19 mouse cellular contexts compared by ENCODE assay signal in the genomic region with DNA sequence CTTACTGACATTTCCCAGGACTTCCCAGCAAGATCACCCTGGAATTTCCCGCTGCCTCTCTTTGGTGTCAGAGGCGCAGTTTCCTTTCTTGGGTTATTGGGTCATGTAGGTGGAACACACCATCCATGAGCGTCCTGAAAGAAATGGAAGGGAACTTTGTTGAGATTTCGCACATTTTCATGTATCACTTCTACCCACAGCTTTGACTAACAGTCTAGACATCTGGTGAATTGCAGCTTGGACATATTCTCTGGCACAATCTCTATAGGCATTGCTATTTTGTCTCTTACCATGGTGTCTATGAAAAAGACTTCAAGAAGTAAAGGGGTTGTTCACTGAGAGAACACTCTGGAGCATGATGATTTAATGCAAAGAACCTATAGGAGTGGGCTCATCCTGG.
DNase-seq lines count a peak whose midpoint lies in the region.
"Had no signal": no experiment of that assay in that cellular context is flagged by ENCODE, and none has a peak within 500 bp of the region (broad histone marks: within the 10 kb centered on the region; RNA-seq: fewer than 3 reads in every experiment).

No protein-coding gene starts in this region.

- no peaks in the 10 kb centered on the region for H3K36me3 ChIP-seq in forebrain, embryonic 10.5 days (replicated peaks)
- H3K36me3 ChIP-seq: embryonic facial prominence, embryonic 15.5 days; forebrain, embryonic 15.5 days; heart, embryonic 12.5 days; hindbrain, embryonic 15.5 days had no signal

- 83% methylated on average over 4 of the region's 4 CpGs for WGBS in forebrain, embryonic 10.5 days

- H3K27ac ChIP-seq in forebrain, embryonic 10.5 days = no peak overlapping the region
- H3K27ac ChIP-seq: embryonic facial prominence, embryonic 15.5 days; forebrain, embryonic 15.5 days; hindbrain, embryonic 15.5 days had no signal

- peak; percentile 19 for DNase-seq in heart, adult 11 months
- DNase-seq in heart, postnatal 36 days = no peak
- DNase-seq in right cerebral cortex, adult 18-20 months = peak; percentile 46
- DNase-seq in right cerebral cortex, postnatal 25 days = no peak
- DNase-seq in left cerebral cortex, postnatal 25 days (ENCODE audit: low spot score in 2 of 2) = peak; percentile 9 to 84
- no peak for DNase-seq in adrenal gland, adult 2 months
- DNase-seq in forebrain, embryonic 10.5 days (ENCODE audit: extremely low spot score, low spot score) = no peak
- DNase-seq: adrenal gland, adult 8-10 months; adrenal gland, postnatal 36 days; cerebellum, adult 11 months; cerebellum, adult 8-10 months; cerebellum, postnatal 14 days; embryo, embryonic 11 days; gastrocnemius, postnatal 14 days had no signal

- no peak overlapping the region for H3K4me3 ChIP-seq in forebrain, embryonic 10.5 days
- H3K4me3 ChIP-seq: embryonic facial prominence, embryonic 15.5 days; erythroblast, embryonic 14.5 days; forebrain, embryonic 15.5 days; heart, embryonic 12.5 days; hindbrain, embryonic 15.5 days had no signal

- no peaks in the 10 kb centered on the region for H3K4me1 ChIP-seq in forebrain, embryonic 10.5 days
- H3K4me1 ChIP-seq: embryonic facial prominence, embryonic 15.5 days; forebrain, embryonic 15.5 days; heart, embryonic 12.5 days; hindbrain, embryonic 15.5 days had no signal

- no peaks in the 10 kb centered on the region for H3K9me3 ChIP-seq in forebrain, embryonic 10.5 days
- H3K9me3 ChIP-seq: embryonic facial prominence, embryonic 15.5 days; forebrain, embryonic 15.5 days; heart, embryonic 12.5 days; hindbrain, embryonic 15.5 days had no signal

- H3K27me3 ChIP-seq in forebrain, embryonic 10.5 days (ENCODE audit: poor library complexity, severe bottlenecking) = no peaks in the 10 kb centered on the region
- H3K27me3 ChIP-seq: embryonic facial prominence, embryonic 15.5 days; forebrain, embryonic 15.5 days; heart, embryonic 12.5 days; hindbrain, embryonic 15.5 days had no signal

- intact Hi-C loops in heart, postnatal 36 days (cut with DNase I) = no loop called here
- intact Hi-C loops in left cerebral cortex, postnatal 25 days (cut with DNase I) = loop anchor here (1.0 kb wide), 2 partner anchors 89 to 200 kb away; no protein-coding TSS in a partner anchor

Comparison
In these comparisons a context has a peak if more than half of its experiments do, and no peak if none do; other contexts are left out.
1. DNase-seq: peak in heart, adult 11 months (single experiment), right cerebral cortex, adult 18-20 months (single experiment) and left cerebral cortex, postnatal 25 days (2 of 2); none in heart, postnatal 36 days (0 of 2), right cerebral cortex, postnatal 25 days (single experiment), adrenal gland, adult 2 months (single experiment) and forebrain, embryonic 10.5 days (single experiment).